Mouse (Mus musculus): ENCODE data around the gene Tkfc. TPM values are rescaled to one million over a fixed set of nuclear protein-coding genes. Genes with fewer than 3 reads are reported as not detected.

Tkfc gene
- polyA plus RNA-seq, 1 experiment from 2014 or later = 7.3 TPM

DNA sequence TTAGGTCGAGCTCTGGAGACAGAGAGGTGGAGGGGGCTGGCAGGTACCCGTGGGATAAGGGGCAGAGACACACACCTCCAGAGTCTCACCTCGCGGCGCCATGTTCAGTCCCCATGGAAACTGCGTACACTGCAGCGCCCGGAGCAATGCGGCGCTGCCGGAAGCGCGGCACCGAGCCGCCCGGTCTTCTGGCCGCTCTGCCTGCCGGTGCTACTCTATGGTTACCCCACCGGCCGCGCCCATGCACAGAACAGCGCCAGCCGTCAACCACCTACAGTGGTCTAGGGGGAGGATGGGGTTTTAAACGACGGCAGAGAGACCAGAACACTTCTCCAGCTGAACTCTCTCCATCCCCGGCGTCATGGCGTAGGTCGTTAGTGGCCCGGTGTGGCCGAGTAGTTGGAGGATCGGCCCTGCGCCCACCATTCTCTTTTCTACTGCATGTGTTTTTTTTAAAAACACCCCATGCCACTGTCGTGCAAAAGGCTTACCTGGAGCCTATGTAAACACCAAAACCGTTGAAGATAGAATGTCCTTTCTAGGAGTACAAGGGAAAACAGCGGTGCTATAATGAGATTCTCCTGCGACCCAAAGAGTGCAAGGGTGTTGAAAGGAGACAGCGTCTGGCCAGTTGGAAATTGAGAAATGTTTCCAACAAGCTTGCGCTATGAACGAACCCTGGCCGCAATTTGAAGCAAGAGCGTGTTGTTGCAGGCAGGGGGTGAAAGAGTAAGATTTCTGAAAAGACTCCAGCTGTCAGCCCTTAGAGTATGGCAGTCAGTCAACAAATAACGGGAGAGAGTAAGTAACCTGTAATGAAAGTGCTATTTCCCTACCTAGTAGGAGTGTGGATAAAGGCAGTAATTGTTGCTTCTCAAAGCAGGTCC lies 49.6 kb downstream of the Tkfc start, which contains the start of gene Tmem216:
TSS of gene Tmem216 (minus strand) at position 615 of the 887 bp plus-strand sequence.
- peaks cover 7% of the 10 kb centered on the region; the same call in 1 of the 2 replicates for H3K4me1 ChIP-seq (ENCODE audit: insufficient read depth, low read depth, low read length)
- no peaks in the 10 kb centered on the region for H3K27me3 ChIP-seq (replicated peaks; ENCODE audit: insufficient read depth, low read length)
- ATAC-seq (peak; percentile 99), DNase-seq (ENCODE audit: low spot score) (peak; percentile 93)
- peak within 1 kb of the TSS; percentile 73 for H3K4me2 ChIP-seq (replicated peaks; ENCODE audit: low read depth, low read length)
- WGBS = 1% methylated on average over 40 of the region's 43 CpGs
- peak within 1 kb of the TSS; percentile 65 for H3K4me3 ChIP-seq (ENCODE audit: low read depth, low read length)
- peak within 1 kb of the TSS; percentile 51 for H3K9ac ChIP-seq (replicated peaks; ENCODE audit: low read depth)
- peaks cover 4% of the 10 kb centered on the region; the same call in 1 of the 2 replicates for H3K36me3 ChIP-seq (ENCODE audit: insufficient read depth, low read length)
- TF ChIP-seq CTCF (IDR thresholded peaks at IDR 0.05) (peak; percentile 27), EP300 (IDR thresholded peaks at IDR 0.05) (0 out of 2 replicates have a peak, but pooled peaks have one; percentile 43)
- no peaks in the 10 kb centered on the region for H3K9me3 ChIP-seq (ENCODE audit: low read length)
- H3K27ac ChIP-seq (ENCODE audit: low read length) = peak within 1 kb of the TSS; percentile 74

DNA sequence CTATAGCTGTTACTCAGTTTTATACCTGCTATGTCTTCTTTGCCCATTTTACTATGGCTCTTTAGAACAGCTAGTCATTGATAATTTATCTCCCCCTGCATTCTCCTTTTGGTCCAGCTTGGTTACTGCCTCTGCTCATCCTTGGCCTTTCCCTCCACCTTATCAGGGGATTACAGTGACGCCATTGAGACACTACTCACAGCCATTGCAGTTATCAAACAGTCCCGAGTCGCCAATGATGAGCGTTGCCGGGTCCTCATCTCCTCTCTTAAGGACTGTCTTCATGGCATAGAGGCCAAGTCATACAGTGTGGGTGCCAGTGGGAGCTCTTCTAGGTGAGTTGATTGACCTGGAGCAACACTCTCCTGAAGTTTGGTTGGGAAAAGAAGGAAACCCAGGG lies 66.0 kb downstream of the Tkfc start:
- TF ChIP-seq CTCF (IDR thresholded peaks at IDR 0.05) (no peak), EP300 (IDR thresholded peaks at IDR 0.05) (no peak)
- H3K4me2 ChIP-seq (replicated peaks; ENCODE audit: low read depth, low read length) = no peak overlapping the region
- H3K27me3 ChIP-seq (replicated peaks; ENCODE audit: insufficient read depth, low read length) = no peaks in the 10 kb centered on the region
- no peak overlapping the region for H3K27ac ChIP-seq (ENCODE audit: low read length)
- H3K9ac ChIP-seq (replicated peaks; ENCODE audit: low read depth) = no peak overlapping the region
- H3K4me1 ChIP-seq (ENCODE audit: insufficient read depth, low read depth, low read length) = no peaks in the 10 kb centered on the region
- 97% methylated on average over 5 of the region's 5 CpGs for WGBS
- ATAC-seq (no peak), DNase-seq (ENCODE audit: low spot score) (no peak)
- no peaks in the 10 kb centered on the region for H3K9me3 ChIP-seq (ENCODE audit: low read length)
- H3K36me3 ChIP-seq (ENCODE audit: insufficient read depth, low read length) = peaks cover 38% of the 10 kb centered on the region
- no peak overlapping the region for H3K4me3 ChIP-seq (ENCODE audit: low read depth, low read length)

Other genes with a start within 250 kb of the Tkfc start
- gene Syt7, start 216.6 kb downstream of the Tkfc start, polyA plus RNA-seq (2015; fragmentation: Nextera tagmentation; extraction: Ambion mirVana) = 1.4 and 3.0 TPM in 2 replicates
- 3.7 and 3.9 TPM in 2 replicates for gene Lrrc10b, start 148.2 kb downstream of the Tkfc start, polyA plus RNA-seq (2015; fragmentation: Nextera tagmentation; extraction: Ambion mirVana)
- gene Ppp1r32, start 122.7 kb downstream of the Tkfc start, polyA plus RNA-seq (2015; fragmentation: Nextera tagmentation; extraction: Ambion mirVana) = 2.6 and 2.9 TPM in 2 replicates
- 19.8 and 20.0 TPM in 2 replicates for gene Cpsf7, start 80.4 kb downstream of the Tkfc start, polyA plus RNA-seq (2015; fragmentation: Nextera tagmentation; extraction: Ambion mirVana)
- gene Sdhaf2, start 79.5 kb downstream of the Tkfc start, polyA plus RNA-seq (2015; fragmentation: Nextera tagmentation; extraction: Ambion mirVana) = 46.4 and 49.8 TPM in 2 replicates
- gene Tmem216, start 49.4 kb downstream of the Tkfc start, polyA plus RNA-seq (2015; fragmentation: Nextera tagmentation; extraction: Ambion mirVana) = 43.0 and 44.5 TPM in 2 replicates
- 42.3 and 48.1 TPM in 2 replicates for gene Cyb561a3, start 28.5 kb downstream of the Tkfc start, polyA plus RNA-seq (2015; fragmentation: Nextera tagmentation; extraction: Ambion mirVana)
- gene Tmem138, start 28.3 kb downstream of the Tkfc start, polyA plus RNA-seq (2015; fragmentation: Nextera tagmentation; extraction: Ambion mirVana) = 19.4 and 21.6 TPM in 2 replicates
- gene Ddb1, start 327 bp downstream of the Tkfc start, polyA plus RNA-seq (2015; fragmentation: Nextera tagmentation; extraction: Ambion mirVana) = 178 and 181 TPM in 2 replicates
- 0.08 TPM in 1 of 2 replicates, not detected in the other for gene Vwce, start 28.6 kb upstream of the Tkfc start, polyA plus RNA-seq (2015; fragmentation: Nextera tagmentation; extraction: Ambion mirVana)
- gene Pga5, start 72.4 kb upstream of the Tkfc start, polyA plus RNA-seq (2015; fragmentation: Nextera tagmentation; extraction: Ambion mirVana) = not detected in 2 replicates
- 23.4 and 25.2 TPM in 2 replicates for gene Vps37c, start 83.1 kb upstream of the Tkfc start, polyA plus RNA-seq (2015; fragmentation: Nextera tagmentation; extraction: Ambion mirVana)
- gene Cd5, start 133.3 kb upstream of the Tkfc start, polyA plus RNA-seq (2015; fragmentation: Nextera tagmentation; extraction: Ambion mirVana) = 0.48 and 0.68 TPM in 2 replicates
- gene Cd6, start 224.4 kb upstream of the Tkfc start, polyA plus RNA-seq (2015; fragmentation: Nextera tagmentation; extraction: Ambion mirVana) = not detected in 2 replicates
- gene Slc15a3, start 234.1 kb upstream of the Tkfc start, polyA plus RNA-seq (2015; fragmentation: Nextera tagmentation; extraction: Ambion mirVana) = 3.0 and 3.7 TPM in 2 replicates